In the genomic region with DNA sequence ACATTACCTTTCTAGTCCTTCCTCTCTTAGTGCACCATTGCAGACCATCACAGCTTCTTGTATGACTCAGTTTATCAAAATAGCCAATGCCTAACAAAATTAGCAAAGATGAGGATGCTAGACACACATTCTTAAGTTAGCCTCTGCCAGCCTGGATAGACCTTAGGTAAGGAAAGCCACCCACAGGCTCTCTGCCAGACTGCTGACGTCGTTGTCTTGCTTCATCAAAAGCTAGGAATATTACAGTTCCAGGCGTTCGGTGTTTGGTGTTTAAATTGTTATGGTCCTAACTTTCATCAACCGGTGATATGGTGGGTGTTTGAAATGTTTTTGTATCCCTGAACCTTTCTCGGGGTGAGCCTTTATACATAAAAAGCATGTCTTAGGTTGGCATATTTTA, we compare ENCODE assay signal across 13 mouse cellular contexts.
"Had no signal": no experiment of that assay in that cellular context is flagged by ENCODE, and none has a peak within 500 bp of the region (broad histone marks: within the 10 kb centered on the region; RNA-seq: fewer than 3 reads in every experiment).

No protein-coding gene starts in this region.

- DNase-seq: gastrocnemius, postnatal 14 days; gastrocnemius, postnatal 36 days; heart, adult 11 months; heart, adult 2 months; heart, postnatal 14 days; heart, postnatal 36 days; kidney, adult 11 months; kidney, adult 2 months; kidney, adult 9 months; kidney, postnatal 14 days; layer of hippocampus, adult 9-11 months; layer of hippocampus, postnatal 36 days; left cerebral cortex, postnatal 4 days had no signal
